Mouse (Mus musculus) erythroblast, embryonic 14.5 days (primary cell): ENCODE measurements around the gene Emsy. TPM values are rescaled to one million over a fixed set of nuclear protein-coding genes. Genes with fewer than 3 reads are reported as not detected.

Experiments used
- H3K27me3 ChIP-seq: 2 replicates; pipeline ENCODE4 v1.6.1; 2012; ENCODE audit warnings: inconsistent platforms; ENCODE audit not compliant: control insufficient read depth
- H3K36me3 ChIP-seq: 2 replicates; pipeline ENCODE4 v1.6.1; 2012; ENCODE audit warnings: mild to moderate bottlenecking, inconsistent platforms; ENCODE audit not compliant: control insufficient read depth
- H3K4me1 ChIP-seq: 2 replicates; pipeline ENCODE4 v1.6.1; 2012; ENCODE audit warnings: inconsistent platforms; ENCODE audit not compliant: control insufficient read depth
- H3K4me3 ChIP-seq: replicated peaks from 2 replicates; pipeline ENCODE3; 2012; ENCODE audit warnings: moderate library complexity, mild to moderate bottlenecking, inconsistent platforms
- H3K9me3 ChIP-seq: 2 replicates; pipeline ENCODE4 v1.6.1; 2012; ENCODE audit warnings: low read length, inconsistent platforms, mixed read lengths; ENCODE audit not compliant: control insufficient read depth
- GATA1 ChIP-seq: IDR thresholded peaks from 2 replicates; pipeline ENCODE4 v1.6.1; 2012; ENCODE audit warnings: low read length, inconsistent platforms, mixed read lengths
- TAL1 ChIP-seq: IDR thresholded peaks from 3 replicates; pipeline ENCODE4 v1.6.1; 2012; ENCODE audit warnings: low read length, inconsistent platforms, mixed read lengths
- polyA plus RNA-seq: library from polyadenylated mRNA; stranded (reverse); fragments of >175 nt; gene quantifications from 2 replicates; pipeline ENCODE4 v1.2.3, GENCODE M21; 2012

Gene Emsy
- polyA plus RNA-seq, 1 experiment, result 0.29 TPM

- Histone ChIP-seq H3K4me3 (no peak overlapping the region), H3K27me3 (no peaks in the 10 kb centered on the region), H3K4me1 (peaks cover 9% of the 10 kb centered on the region), H3K9me3 (no peaks in the 10 kb centered on the region), H3K36me3 (peaks cover 92% of the 10 kb centered on the region)
- TF ChIP-seq TAL1 (no peak), GATA1 (no peak)
Observed at GRCm38 (mm10) chr7:98644238-98644637, 12.3 kb downstream of the Emsy start.

DNA sequence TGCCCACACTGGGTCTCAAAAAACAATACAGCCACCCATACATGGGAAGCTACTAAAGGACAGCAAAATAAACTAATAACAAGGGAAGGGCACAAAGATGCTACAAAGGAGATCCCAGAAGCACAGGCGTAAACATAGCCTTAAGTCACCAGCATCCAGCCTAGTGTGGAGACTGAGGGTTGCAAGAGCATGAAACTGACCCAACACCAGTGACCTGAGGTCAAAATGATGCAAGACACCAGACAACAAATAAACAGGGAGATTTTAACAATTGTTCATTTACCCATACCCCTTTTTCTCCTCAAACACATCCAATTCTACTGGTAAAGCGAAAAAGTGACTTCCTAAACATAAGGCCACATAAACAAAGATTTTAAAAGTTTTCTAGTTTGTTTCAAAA is 20.0 kb downstream of the Emsy start:
- Histone ChIP-seq H3K4me1 (no peaks in the 10 kb centered on the region), H3K36me3 (peaks cover 83% of the 10 kb centered on the region), H3K4me3 (no peak overlapping the region), H3K27me3 (no peaks in the 10 kb centered on the region), H3K9me3 (no peaks in the 10 kb centered on the region)
- TF ChIP-seq GATA1, result no peak
- TF ChIP-seq TAL1, result no peak

DNA sequence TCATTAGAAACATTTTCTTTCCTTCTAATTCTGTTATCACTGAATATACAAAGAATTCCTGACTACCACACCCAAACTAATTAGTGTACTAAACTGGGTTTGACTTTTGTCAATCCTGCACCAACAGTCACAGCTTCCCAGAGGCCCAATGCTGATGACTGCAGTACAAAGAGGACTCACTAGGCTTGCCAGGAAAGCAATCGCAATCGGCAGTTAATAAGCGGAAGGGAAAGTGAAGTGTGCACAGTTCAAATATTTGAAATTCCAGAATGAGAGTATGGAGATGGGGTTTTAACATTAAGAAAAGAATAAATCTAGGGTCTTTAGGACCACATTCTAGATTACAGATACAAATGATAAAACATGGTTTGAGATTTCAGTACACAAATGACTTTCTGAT is 23.6 kb downstream of the Emsy start:
- H3K4me1 ChIP-seq, result no peaks in the 10 kb centered on the region
- H3K9me3 ChIP-seq, result no peaks in the 10 kb centered on the region
- H3K27me3 ChIP-seq, result no peaks in the 10 kb centered on the region
- no peak for TF ChIP-seq GATA1
- TF ChIP-seq TAL1, result no peak
- H3K36me3 ChIP-seq, result peaks cover 87% of the 10 kb centered on the region
- H3K4me3 ChIP-seq, result no peak overlapping the region

DNA sequence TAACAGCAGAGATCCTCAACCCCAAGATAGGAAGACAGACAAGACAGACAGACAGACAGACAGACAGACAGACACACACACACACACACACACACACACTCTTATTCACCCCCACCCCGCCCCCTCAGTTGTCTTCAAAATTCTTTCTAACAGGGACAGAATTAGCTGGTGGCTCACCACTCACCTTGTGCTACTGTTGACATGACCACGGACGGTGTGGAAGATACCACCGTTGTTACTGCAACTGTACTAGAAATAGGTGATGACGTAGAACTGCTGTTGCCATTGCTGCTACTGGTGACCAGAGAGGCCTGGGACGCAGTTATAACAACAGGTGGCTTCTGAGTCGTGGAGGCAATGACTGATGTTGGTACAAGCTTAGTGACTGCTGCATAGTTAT is 26.6 kb downstream of the Emsy start:
- H3K36me3 ChIP-seq, result peaks cover 87% of the 10 kb centered on the region

DNA sequence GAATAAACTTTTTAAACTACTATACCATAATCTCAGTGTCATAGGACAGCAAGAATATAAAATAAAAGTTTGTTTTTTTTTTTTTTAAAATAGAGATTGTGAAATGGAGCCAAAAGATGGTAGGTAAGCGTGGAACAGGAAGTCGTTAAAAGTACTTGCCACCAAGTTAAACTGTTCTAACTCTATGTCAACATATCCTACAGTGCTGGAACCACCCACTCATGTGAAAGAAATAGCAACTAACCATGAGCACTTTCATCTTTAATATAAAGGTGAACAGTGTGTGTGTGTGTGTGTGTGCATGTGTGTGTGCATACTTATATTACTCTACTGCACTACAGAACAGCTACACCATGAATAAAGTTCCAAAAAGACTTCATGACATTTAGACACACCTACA is 38.8 kb downstream of the Emsy start:
- peaks cover 88% of the 10 kb centered on the region for H3K36me3 ChIP-seq
- no peaks in the 10 kb centered on the region for H3K27me3 ChIP-seq
- no peak overlapping the region for H3K4me3 ChIP-seq
- H3K9me3 ChIP-seq, result no peaks in the 10 kb centered on the region
- H3K4me1 ChIP-seq, result no peaks in the 10 kb centered on the region
- no peak for TF ChIP-seq TAL1
- no peak for TF ChIP-seq GATA1

More for the DNA sequence above, 26.6 kb downstream of the Emsy start:
- Histone ChIP-seq H3K4me1 (peaks cover 5% of the 10 kb centered on the region; the same call in 1 of the 2 replicates), H3K27me3 (no peaks in the 10 kb centered on the region), H3K4me3 (no peak overlapping the region), H3K9me3 (peaks cover 5% of the 10 kb centered on the region)
- TF ChIP-seq TAL1 (no peak), GATA1 (no peak)

- Histone ChIP-seq H3K4me3 (no peak overlapping the region), H3K4me1 (no peaks in the 10 kb centered on the region), H3K36me3 (peaks cover 81% of the 10 kb centered on the region), H3K9me3 (no peaks in the 10 kb centered on the region), H3K27me3 (no peaks in the 10 kb centered on the region)
- TF ChIP-seq GATA1, result no peak
- TF ChIP-seq TAL1, result no peak
Observed at GRCm38 (mm10) chr7:98612936-98613335, 43.6 kb downstream of the Emsy start.

DNA sequence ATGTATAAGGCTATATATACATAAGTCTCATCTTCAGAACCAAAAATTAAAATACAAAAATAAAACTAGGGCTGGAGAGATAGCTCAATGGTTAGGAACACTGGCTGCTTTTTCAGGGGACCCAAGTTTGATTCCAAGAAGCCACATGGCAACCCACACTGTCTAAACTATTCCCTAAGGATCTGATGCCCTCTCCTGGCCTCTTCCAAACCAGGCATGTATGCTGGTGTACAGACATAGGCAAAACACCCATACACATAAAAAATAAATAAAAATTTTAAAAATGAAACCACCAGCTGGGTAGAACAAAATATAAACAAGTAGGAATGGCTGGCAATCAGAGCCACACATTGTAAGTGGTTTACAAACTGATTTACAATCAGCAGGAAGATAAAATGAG is 48.1 kb downstream of the Emsy start:
- Histone ChIP-seq H3K4me1 (no peaks in the 10 kb centered on the region), H3K27me3 (no peaks in the 10 kb centered on the region), H3K4me3 (no peak overlapping the region), H3K36me3 (peaks cover 73% of the 10 kb centered on the region), H3K9me3 (no peaks in the 10 kb centered on the region)
- TF ChIP-seq GATA1, result no peak
- no peak for TF ChIP-seq TAL1

DNA sequence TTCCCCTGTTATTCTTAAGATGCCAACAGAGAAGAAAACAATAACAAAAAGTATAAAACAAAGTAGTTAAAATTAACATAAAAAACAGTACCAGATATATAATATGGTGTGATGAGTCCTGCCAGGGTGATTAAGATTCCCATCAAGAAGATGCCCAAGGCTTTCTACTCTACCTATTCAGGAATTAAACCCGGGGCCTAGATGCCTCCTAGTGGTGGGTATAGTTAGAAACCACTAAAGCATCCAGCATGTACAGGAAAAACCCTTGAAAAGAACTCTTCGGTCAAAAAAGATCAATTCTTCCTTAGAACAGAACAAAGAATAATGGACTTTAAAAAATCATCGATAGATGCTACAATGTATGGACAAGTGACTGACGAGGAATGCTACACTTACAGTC is 49.4 kb downstream of the Emsy start:
- H3K27me3 ChIP-seq, result no peaks in the 10 kb centered on the region
- TF ChIP-seq GATA1, result no peak
- no peak for TF ChIP-seq TAL1
- no peak overlapping the region for H3K4me3 ChIP-seq
- no peaks in the 10 kb centered on the region for H3K9me3 ChIP-seq
- no peaks in the 10 kb centered on the region for H3K4me1 ChIP-seq
- H3K36me3 ChIP-seq, result peaks cover 70% of the 10 kb centered on the region

DNA sequence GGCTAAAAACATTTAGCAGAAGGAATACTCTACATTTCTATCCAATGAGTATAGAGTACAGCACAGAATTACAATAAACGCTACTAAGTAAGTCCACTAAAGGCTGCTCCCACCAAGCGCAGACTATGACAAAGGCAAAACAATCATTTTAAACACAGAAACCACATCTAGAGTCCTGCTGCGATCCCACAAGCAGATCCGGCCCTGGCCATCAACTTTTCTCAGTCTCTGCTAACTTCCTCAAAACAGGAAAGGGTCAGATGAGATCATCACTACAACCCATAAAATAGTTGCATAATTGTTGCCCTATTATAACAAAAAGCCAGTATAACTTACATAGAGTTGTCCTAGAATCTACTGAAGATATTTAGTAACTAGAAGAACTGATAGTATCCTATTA is 54.9 kb downstream of the Emsy start:
- Histone ChIP-seq H3K27me3 (no peaks in the 10 kb centered on the region), H3K4me3 (no peak overlapping the region), H3K36me3 (peaks cover 77% of the 10 kb centered on the region), H3K4me1 (no peaks in the 10 kb centered on the region), H3K9me3 (no peaks in the 10 kb centered on the region)
- TF ChIP-seq TAL1 (no peak), GATA1 (no peak)

- H3K9me3 ChIP-seq, result no peaks in the 10 kb centered on the region
- H3K27me3 ChIP-seq, result no peaks in the 10 kb centered on the region
- peaks cover 89% of the 10 kb centered on the region for H3K36me3 ChIP-seq
- TF ChIP-seq TAL1 (no peak), GATA1 (no peak)
- no peaks in the 10 kb centered on the region for H3K4me1 ChIP-seq
- H3K4me3 ChIP-seq, result no peak overlapping the region
Observed at GRCm38 (mm10) chr7:98597402-98597801, 59.2 kb downstream of the Emsy start.
